Mouse (Mus musculus): ENCODE measurements around the gene Cyren.

Gene Cyren

GRCm38 (mm10) chr6:34867301-34867994 is 10.4 kb downstream of the Cyren start:
- no peak for DNase-seq (ENCODE audit: low read depth, low spot score)

GRCm38 (mm10) chr6:34866786-34867185 is 11.1 kb downstream of the Cyren start:
- DNase-seq (ENCODE audit: low read depth, low spot score): no peak

- no peak for DNase-seq (ENCODE audit: low read depth, low spot score)
These were observed 11.9 kb downstream of the Cyren start for GRCm38 (mm10) chr6:34865711-34866593.

- DNase-seq (ENCODE audit: low read depth, low spot score): no peak
These were observed 12.6 kb downstream of the Cyren start for GRCm38 (mm10) chr6:34865213-34865612.

GRCm38 (mm10) chr6:34863786-34864514 is 13.9 kb downstream of the Cyren start:
- no peak for DNase-seq (ENCODE audit: low read depth, low spot score)

GRCm38 (mm10) chr6:34862791-34863403 is 15.0 kb downstream of the Cyren start, which contains the start of gene Tmem140:
Gene Tmem140, plus strand, starts transcription at chr6:34863146.
- DNase-seq (ENCODE audit: low read depth, low spot score): no peak

- no peak for DNase-seq (ENCODE audit: low read depth, low spot score)
These were observed 15.5 kb downstream of the Cyren start for GRCm38 (mm10) chr6:34862381-34862780.

GRCm38 (mm10) chr6:34861546-34862053 is 16.3 kb downstream of the Cyren start:
- no peak for DNase-seq (ENCODE audit: low read depth, low spot score)

GRCm38 (mm10) chr6:34832352-34832751 is 45.5 kb downstream of the Cyren start:
- DNase-seq (ENCODE audit: low read depth, low spot score): peak; percentile 74

GRCm38 (mm10) chr6:34824406-34824805 is 53.5 kb downstream of the Cyren start:
- DNase-seq (ENCODE audit: low read depth, low spot score): peak; percentile 29
